Mouse (Mus musculus) kidney, postnatal 25 days (tissue): Measurements from ENCODE around the gene Tspo2.
"Not testable (repeated sequence)": the region's sequence is repeated elsewhere in the genome, so short reads cannot be mapped to it uniquely, and the experiment has no call there.

Source experiments
- DNase-seq, 2 experiments: peaks; one replicate each; pipeline ENCODE4 v3.0.0; 2021; ENCODE audit warnings: mixed read lengths in 2 of 2

Tspo2 gene

DNA sequence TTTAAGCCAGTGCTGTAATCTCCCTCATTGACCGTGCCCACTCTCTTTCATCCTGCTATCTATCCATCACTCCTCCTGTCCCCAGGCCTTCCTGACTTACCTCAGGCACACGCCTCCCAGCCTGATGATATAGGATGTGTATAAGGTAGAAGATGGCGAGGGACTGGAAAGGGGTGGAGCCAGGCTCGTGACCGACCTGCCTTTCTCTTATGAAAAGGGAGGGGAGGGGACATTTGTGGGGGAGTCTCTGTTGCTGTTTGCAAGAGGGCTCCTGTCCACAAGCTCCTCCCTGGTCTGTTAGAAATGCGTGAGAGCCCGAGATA lies at the start of gene Tspo2:
TSS of gene Tspo2 (minus strand) at position 170 of the 323 bp plus-strand sequence.
- DNase-seq = no peak

DNA sequence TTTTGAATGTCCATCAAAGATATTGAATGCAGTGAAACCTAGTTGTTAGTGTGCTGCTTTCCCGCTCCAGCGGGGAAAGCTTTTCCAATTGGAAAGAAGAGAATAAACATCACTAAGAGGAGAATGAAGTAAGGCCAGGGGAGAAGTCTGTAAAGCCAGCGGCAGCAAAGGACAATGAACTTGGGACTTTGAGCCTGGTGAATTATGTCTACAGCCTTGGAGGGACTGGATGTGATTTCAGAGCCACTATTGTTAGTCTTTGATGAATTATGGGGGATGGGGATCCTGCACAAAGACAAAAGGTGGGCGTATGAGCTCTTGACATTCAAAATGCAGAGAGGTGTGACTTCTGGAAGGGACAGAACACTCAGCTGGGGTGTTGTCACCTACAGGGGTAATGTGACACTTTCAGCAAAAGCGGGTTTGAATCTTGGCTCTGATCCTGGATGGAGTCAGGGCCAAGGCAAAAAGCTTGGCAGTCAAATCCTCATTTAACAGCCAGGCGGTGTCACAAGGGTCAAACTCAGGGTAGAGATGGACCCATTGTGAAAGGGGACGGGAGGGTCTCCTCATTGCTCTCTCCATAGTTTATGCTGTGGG lies 49.6 kb upstream of the Tspo2 start:
- peak; percentile 44 to 59 for DNase-seq

DNA sequence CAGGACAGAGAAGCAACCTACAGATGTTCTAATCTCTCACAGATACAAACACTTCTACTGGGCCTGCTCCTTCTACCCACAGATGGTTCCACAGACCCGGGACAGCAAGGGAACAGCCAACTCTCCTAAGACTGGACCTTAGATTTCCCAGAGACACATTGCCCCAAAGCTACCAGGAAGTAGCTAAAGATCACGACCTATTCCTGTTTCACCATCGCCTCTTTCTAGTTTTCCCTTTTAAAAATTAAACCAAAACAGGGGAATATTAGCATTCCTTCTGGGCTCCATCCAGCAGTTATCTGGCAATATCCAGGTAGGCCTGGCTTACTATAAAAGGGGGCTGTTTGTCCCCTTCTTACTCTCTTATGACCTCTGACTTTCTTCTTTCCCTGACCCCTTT lies 46.7 kb upstream of the Tspo2 start:
- DNase-seq = peak in 1 of 2 experiments; percentile 8

DNA sequence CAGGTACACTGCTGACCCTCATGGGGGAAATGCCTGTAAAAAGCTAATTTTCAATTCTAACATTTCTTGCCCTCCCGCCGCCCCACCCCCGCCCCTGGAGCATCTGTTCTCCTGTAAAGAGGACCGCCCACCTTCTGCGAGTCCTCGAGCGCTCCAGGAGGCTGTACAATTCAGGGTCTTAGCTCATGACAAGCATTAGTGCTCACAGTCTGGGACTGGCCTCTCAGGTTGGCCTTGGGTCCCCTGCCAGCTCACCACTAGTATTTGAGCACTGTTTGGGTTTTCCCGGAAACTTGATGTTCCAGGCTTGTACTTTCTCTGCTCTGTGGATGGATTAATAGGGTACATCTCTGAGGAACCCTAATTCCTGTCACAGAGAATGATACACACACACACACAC lies 42.7 kb upstream of the Tspo2 start:
- DNase-seq = no peak

DNA sequence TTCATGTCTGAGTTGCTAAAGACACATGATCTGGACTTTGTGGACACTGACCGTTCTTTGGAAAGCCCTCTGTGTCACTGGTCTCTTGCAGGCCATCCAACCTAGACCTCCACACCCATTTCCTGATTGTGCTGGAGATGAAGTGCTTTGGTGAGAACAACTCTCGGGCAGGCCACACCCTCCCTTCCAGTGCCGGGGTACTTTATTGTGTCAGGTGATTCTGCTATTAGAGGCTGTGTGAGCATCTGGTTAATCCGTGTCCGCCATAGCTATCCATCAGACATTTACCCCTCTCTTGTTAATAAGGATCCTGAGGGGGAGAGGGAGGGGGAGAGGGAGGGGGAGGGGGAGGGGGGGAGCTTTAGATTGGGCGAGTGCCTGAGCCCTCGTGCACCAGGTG lies 42.3 kb upstream of the Tspo2 start:
- DNase-seq = no peak

DNA sequence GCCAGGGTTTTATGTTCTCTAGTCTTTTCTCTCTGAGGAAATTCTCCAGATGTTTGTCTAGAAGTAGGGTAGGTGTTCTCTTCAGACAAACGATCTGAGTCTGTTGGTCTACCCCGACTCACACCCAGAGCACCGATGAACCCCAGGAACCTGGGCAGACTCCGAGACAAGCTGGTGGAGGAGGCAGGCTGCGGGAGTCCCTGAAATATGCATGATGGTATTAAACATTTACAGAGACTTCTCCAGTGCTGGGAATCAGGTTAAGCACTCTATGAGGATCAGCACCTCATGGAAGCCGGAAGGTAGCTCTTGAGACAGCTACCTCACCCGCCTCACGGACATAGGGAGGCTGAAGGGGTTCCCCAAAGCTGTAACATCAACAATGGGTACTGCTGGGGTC lies 41.3 kb upstream of the Tspo2 start:
- peak; percentile 20 to 61 for DNase-seq

DNA sequence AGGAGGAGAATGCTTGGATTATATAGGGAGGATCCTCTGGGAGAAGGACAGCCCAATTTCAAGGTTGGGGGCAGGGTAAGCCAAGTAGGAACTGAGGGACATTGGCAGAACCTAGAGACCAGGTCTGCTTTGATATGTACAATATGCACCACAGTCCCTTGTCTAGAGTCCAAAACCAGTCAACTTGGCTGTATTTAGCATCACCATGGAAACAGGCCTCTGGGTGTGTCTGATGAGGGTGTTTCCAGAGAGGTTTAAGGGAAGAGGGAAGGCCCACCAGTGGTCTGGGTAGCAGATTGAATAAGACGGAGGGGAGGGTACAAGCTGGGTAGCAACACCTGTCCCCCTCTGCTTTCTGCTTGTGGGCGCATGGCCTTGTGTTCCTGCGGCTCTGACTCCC lies 38.1 kb upstream of the Tspo2 start:
- no peak for DNase-seq

DNA sequence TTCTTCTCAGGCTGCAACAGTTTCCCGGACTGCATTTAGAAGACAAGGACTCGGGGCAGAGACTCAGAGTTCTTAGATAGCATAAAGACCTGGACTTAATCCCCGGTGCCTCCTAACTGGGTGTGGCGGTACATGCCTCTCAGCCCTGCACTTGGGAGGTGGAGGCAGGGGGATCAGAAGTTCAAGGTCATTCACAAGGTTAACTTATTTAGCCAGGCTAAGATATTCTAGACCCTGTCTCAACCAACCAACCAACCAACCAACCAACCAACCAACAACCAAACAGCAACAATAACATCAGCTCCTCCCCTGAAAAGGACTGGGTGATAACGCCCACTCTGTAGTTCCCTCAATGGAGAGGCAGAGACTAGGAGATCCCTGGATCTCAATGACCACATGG lies 32.9 kb upstream of the Tspo2 start:
- DNase-seq = no peak

DNA sequence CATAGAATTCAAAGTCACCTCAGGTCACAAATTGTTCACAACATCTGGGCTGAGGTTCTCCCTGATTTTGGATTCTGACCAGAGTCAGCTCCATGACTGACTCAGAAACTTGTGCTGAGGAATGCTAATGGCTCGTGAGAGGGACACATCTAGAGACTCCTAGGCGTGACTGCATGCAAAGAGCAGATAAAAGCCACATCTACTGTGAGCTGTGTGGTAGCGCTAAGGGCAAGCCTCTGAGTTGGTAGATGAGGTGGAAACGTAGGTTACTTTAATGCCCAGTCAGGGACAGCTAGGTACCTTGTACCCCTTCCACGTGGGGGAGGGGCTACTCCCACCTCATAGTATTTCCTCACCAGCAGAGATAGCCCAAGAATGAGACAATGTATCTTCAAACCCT lies 32.4 kb upstream of the Tspo2 start:
- no peak for DNase-seq

DNA sequence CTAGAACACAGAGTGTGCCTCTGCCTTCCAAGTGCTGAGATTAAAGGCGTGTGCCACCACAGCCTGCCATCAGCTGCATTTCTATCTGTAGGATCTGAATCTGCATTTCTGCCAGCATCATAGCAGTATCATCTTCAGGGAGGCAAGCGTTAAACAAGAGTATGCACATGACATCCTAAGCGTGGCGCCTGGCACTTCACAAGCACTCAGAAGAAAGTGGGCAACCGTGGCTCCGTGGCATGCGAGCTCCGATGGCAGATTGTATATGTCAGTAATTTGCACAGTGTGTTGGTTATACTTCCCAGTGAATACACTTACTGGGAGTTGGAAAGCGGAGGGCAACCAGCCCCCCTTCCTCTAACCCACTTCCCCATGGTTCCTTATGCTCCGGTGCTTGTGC lies 28.6 kb upstream of the Tspo2 start:
- DNase-seq = no peak

DNA sequence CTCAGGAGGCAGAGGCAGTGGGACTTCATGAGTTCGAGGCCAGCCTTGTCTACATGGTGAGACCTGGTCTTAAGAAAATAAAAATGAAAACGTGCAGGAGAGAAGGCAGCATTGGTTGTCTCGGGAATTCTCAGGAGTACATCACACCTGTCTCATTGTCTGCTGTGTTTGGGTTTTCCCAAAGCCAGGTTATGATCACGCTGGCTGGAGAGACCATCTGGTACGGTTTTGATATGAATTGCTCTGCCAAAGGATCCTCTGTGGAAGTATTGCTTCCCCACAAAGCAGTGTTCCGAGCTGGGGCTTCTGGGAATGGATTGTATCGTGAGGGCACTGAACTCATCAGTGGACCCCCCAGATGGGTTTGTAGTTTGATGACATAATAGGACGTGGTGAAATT lies 24.1 kb upstream of the Tspo2 start:
- DNase-seq = peak in 1 of 2 experiments; percentile 10

DNA sequence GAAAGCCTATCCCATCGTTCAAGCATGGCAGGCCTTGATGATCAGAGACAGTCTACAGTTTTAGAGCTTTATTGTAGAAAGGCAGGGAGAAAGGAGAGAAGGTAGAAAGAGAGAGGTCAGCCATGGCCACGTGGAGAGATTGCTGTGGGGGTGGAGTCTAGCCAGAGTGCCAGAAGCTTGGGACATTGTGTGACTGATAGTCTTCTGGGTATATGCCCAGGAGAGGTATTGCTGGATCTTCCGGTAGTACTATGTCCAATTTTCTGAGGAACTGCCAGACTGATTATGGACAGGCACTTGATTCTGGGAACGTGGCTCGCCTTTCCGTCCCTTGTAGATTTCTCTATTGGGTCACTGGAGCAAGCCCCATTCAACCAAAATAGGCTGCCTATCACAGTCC lies 23.0 kb upstream of the Tspo2 start:
- DNase-seq = not testable (repeated sequence)

DNA sequence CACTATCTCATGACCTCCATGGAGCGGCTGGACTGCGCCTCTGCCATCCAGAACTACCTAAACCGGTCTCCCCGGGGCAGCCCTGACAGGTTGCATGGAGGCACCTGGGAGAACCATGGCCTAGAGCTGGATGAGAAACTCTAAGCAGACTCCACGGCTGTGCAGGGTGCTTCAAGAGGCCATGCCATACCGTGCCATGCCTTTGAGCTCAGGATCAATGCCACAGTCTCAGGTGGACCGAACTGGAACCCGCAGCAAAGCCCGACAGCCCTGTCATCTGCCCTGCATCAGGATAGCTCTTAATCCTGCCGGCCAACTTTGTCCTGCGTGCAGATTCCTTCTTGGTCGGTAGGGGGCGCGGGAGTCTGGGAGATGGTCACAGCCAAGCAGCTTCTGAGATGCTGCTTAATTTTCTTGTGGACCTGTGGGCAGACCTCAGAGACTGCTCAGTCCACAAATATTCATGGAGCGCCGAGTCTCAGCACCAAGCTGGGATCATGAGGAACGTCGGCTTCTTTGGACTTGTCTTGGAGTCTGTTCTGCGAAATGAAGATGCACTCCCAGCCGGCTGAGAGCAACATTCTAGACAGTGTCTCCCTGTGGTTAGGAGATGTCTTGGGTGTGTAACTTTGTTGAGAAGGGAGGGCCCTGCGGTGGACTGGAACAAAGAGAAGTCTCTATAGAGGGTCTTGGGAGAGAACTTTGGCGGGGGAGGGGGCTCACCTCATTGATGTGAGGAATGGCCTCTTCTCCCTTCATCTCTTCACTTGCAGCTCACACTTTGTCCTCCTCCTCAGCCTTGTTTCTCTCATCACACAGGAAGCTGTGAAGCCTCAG lies 16.3 kb upstream of the Tspo2 start:
- DNase-seq = peak; percentile 81 to 87

DNA sequence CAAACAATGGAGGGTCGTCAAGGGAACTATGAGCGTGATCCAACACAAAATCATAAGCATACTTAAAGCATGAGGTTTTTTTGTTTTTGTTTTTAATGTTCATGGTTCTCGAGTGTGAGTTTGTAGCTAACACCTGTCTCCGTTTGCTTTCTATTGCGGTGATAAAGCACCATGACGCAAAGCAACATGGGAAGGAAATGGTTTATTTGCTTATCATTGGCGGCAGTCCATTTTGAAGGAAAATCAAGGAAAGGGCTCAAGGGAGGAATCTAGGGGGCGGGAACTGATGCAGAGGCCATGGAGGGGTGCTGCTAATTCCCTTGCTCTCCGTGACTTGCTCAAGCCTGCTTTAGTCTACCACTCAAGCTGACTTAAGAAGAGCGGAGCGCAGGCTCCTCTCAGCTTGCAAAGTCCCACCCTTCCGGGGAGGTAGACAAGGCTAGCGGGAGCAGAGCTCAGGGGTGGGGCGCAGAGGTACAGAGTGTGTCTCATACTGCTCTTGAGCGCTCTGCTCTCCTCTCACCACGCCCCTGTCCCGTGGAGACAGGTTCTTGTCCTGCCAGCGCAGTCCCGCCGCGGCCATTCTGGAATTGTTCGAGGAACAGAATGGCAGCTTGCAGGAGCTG lies 15.6 kb upstream of the Tspo2 start:
- DNase-seq = no peak

DNA sequence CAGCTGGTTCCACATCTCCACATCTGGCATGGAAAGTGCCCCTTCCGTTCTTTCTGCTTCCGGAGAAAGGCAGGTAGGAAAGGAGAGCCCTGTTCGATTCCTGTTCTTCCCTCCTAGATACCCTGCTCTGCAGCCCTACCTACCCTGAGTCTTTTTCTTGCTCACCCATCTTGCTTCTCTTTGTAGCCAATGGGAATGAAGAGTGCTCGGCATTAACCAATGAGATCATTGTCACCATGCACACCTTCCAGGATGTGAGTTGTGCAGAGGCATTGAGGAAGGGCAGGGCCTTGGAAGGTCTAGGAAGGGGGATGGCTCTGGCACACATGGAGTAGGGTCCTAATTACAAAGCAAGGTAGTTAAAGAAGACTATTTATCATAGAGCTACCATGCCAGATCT lies 12.1 kb upstream of the Tspo2 start:
- no peak for DNase-seq

DNA sequence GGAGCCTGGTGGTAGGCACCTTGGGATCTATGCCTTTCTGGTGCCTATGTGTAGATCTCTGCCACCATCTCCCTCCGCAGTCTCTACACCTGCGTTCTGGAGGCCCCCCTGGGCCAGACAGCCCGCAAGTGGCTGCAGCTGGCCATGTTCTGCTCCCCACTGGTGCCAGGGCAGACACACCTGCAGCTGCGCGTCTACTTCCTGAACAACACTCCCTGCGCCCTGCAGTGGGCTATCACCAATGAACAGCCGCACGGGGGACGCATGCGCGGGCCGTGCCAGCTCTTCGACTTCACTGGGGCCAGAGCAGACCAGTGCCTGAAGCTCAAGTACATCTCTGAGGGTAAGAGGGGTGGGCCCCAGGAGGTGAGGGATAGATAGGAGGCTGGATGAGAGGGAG lies 10.8 kb upstream of the Tspo2 start:
- DNase-seq = no peak

DNA sequence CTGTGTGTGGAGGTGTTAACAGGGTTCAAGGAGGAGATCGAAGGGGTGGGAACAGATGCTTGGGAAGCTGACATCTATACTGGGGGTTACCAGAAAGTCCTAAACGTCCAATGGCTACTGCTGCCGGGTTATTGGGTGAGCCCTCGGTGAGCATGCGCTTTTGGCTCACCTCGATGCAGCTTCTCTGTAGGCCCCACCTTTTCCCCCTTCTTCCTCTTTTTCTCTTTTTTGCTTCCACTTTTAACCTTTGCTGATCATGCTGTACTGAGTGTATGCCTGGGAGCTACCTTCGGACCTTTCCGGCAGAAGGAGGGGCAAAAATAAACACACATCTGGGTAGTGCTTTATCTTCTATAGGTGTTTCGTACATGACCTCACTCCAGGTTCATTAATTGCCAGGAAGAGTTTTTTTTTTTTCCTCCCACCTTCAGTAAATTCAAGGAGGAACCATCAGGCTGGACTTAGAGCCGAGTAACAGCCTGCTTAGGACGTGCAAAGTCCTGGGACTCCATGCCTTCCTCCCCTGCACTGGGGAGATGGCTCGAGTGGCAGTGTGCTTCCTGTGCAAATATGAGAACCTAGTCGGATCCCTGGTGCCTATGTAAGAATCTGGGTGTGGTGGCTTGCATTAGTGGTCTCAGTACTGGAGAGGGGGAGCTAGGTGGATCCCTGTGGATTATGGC lies 6.8 kb upstream of the Tspo2 start:
- no peak for DNase-seq

DNA sequence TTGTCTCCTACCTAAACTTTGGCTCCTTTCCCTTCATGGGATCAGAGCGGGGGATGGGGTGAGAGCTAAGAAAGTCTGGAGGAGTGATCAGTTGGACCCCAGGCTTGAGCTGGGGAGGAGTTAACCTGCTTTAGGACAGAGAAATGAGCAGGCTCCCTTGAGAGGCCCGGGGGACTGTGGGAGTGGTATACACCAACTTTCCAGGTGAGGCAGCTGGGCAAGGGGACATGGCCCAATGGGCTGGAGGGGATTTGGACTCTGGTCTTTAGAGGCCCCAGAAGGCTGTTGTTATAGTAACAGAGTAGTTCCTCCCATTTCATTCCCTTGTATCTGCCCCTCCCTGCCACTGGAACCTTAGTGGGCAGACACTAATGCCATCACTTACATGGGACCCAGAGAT lies 4.6 kb upstream of the Tspo2 start:
- DNase-seq = no peak

DNA sequence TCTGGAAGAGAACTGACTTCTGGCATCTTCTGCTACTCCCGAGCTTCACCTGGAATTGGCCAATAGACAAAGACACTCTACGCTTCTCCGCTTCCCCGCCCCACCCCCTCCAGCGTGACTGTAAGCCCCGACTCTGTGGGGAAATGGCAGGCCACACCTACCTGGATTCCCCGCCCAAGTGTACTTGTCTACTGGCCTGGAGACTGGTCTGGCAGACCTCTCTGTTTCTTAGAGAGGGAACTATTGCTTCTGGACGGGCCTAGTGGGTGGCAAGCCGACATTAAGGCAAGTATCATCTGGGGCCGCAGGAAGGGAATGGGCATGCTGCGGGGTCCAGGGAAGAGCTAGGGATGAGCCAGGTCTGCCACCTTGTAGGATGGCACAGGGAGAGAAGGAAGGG lies 3.4 kb upstream of the Tspo2 start, which contains the start of gene Unc5cl:
TSS of gene Unc5cl (plus strand) at position 214 of the 400 bp plus-strand sequence.
- no peak for DNase-seq

DNA sequence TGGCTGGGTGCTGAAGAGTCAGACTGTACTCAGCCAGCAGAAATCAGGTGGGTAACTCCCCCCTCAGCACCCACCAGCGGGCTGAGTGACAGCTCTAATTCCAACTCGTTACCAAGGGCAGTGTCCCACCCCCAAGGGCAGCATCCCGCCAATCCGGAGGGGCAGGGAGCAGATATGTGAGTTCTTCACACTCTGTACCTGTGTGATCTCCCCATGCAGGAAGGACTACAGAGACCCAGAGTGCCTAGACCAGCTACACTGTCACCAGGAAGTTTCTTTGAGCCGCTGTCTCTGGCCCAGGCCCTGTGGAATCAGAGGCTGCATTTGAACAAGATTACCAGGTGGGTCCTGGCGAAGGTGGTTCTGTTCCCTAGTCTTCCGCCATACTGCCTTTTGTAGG lies 2.9 kb upstream of the Tspo2 start:
- no peak for DNase-seq

DNA sequence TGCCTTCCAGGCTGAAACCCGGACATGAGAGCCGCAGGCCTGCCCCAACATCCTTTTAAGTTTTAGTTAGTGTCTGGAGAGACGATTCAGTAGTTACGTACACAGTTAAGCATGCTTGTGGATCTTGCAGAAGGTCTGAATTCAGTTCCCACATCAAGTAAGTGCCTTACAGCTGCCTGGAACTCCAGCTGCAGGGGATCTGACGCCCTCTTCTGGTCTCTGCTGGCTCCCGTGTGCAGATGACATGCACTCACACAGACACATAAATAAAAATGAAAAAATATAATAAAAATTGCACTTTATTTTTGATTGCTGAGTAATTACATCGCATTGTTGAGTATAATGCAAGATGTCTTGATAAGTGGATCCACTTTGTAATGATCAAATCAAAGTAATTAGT lies 2.2 kb upstream of the Tspo2 start:
- no peak for DNase-seq

DNA sequence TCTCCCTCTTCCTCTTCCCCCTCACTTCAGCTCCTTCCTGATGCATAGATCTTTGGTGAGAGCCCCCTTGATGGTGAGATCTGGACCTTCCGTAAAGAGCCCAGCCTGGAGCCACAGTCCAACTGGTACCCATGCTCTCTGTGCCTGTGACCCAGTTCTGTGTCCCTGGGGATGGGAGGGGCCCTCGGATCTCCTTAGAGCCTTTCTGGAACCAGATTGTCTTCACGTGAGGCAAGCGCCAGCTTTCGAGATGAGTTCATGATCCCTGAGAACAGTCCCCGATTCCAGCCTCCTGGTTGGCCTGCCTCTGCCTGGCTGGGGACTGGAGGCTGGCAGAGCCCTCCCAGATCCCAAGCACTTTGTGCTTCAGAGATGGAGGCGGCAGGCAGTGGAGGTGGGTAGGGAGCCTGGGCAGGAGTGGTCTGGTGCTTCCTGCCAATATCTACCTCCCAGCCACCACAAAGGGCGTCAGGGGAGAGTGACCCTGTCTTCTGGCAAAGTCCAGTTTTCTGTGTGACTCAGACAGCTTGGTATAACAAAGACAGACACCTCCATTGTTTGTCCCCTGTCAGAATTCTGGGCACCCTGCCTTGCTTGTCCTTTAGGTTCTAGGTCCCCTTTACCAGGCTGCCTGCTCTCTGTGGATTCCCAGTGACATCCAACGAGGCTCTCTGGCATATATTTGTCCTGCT lies 577 bp upstream of the Tspo2 start:
- DNase-seq = no peak
